Mouse (Mus musculus) activated CD4-positive, CD25-positive, alpha-beta regulatory T cell (primary cell): ENCODE data around the gene D430019H16Rik. TPM values are rescaled to one million over a fixed set of nuclear protein-coding genes. Genes with fewer than 3 reads are reported as not detected.

Experiments
- polyA plus RNA-seq, 2 experiments: library from polyadenylated mRNA; unstranded; fragments of 100-300 nt; shearing (Covaris generic); gene quantifications; one replicate each; pipeline ENCODE4 v1.2.1; 2017

The D430019H16Rik gene
- under 1 TPM; 0.33 to 0.58 TPM for polyA plus RNA-seq

GRCm38 (mm10) chr12:105453670-105454257, at the start of gene D430019H16Rik:
TSS of gene D430019H16Rik (plus strand) at chr12:105453856.

Other genes starting within 250 kb of the D430019H16Rik start
- gene Tcl1, start 231.1 kb upstream of the D430019H16Rik start, polyA plus RNA-seq = not detected
- not detected for gene Tunar, start 120.0 kb upstream of the D430019H16Rik start, polyA plus RNA-seq
- gene Bdkrb2, start 109.4 kb downstream of the D430019H16Rik start, polyA plus RNA-seq = under 1 TPM in 1 of 2 experiments, not detected in 1; 0.27 TPM
- under 1 TPM in 1 of 2 experiments, not detected in 1; 0.25 TPM for gene Bdkrb1, start 149.2 kb downstream of the D430019H16Rik start, polyA plus RNA-seq
- gene Gskip, start 231.0 kb downstream of the D430019H16Rik start, polyA plus RNA-seq = 10 to 100 TPM; 49.7 to 56.3 TPM
- gene Atg2b, start 231.4 kb downstream of the D430019H16Rik start, polyA plus RNA-seq = 10 to 100 TPM in 1 of 2 experiments, 1 to 10 TPM in 1; 9.5 to 15.3 TPM